Mouse (Mus musculus): Measurements from ENCODE around the gene Galnt2. TPM values are rescaled to one million over a fixed set of nuclear protein-coding genes. Genes with fewer than 3 reads are reported as not detected.

Gene Galnt2
- polyA plus RNA-seq, 1 experiment from 2014 or later = 34.8 TPM

- no peak for DNase-seq (ENCODE audit: low spot score)
- 79% methylated on average over 6 of the region's 6 CpGs for WGBS
- peaks cover 6% of the 10 kb centered on the region for H3K9me3 ChIP-seq
- H3K27ac ChIP-seq (replicated peaks) = no peak overlapping the region
- no peak overlapping the region for H3K4me3 ChIP-seq
- H3K4me1 ChIP-seq = peaks cover 42% of the 10 kb centered on the region
- H3K27me3 ChIP-seq (replicated peaks; ENCODE audit: low read depth, poor library complexity, severe bottlenecking) = no peaks in the 10 kb centered on the region
- peaks cover 30% of the 10 kb centered on the region for H3K36me3 ChIP-seq (replicated peaks)
These were observed 8.2 kb downstream of the Galnt2 start for GRCm38 (mm10) chr8:124239350-124239749.

GRCm38 (mm10) chr8:124240932-124241331, 9.7 kb downstream of the Galnt2 start:
- H3K27me3 ChIP-seq (replicated peaks; ENCODE audit: low read depth, poor library complexity, severe bottlenecking) = no peaks in the 10 kb centered on the region
- no peak overlapping the region for H3K4me3 ChIP-seq
- 89% methylated on average over 8 of the region's 8 CpGs for WGBS
- H3K36me3 ChIP-seq (replicated peaks) = peaks cover 46% of the 10 kb centered on the region
- DNase-seq (ENCODE audit: low spot score) = no peak
- H3K4me1 ChIP-seq = peaks cover 30% of the 10 kb centered on the region
- H3K9me3 ChIP-seq = peaks cover 6% of the 10 kb centered on the region
- no peak overlapping the region for H3K27ac ChIP-seq (replicated peaks)

DNA sequence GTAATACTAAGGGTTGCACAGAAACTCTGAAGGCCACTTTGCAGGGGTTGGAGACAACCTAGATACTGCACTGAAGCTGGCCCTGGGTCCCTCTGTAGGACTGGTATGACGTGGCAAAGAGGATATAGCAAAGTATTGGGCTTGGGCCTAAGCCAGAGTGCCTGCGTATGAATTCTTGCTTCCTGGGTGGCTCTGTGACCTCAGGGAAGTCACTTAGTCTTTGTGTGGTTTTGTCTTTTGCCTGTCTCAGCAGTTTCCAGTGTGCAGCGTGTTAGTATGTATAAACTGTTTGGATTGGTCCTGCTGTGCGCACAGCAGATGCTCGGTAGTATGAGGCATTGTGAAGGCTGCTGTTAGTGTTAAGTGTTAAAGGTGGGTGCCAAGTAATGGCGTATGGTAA, 11.0 kb downstream of the Galnt2 start:
- 94% methylated on average over 6 of the region's 6 CpGs for WGBS
- Histone ChIP-seq H3K4me3 (no peak overlapping the region), H3K9me3 (peaks cover 6% of the 10 kb centered on the region), H3K36me3 (replicated peaks) (peaks cover 51% of the 10 kb centered on the region), H3K27me3 (replicated peaks; ENCODE audit: low read depth, poor library complexity, severe bottlenecking) (no peaks in the 10 kb centered on the region), H3K4me1 (peaks cover 27% of the 10 kb centered on the region), H3K27ac (replicated peaks) (no peak overlapping the region)
- DNase-seq (ENCODE audit: low spot score) = no peak

GRCm38 (mm10) chr8:124242913-124243312, 11.7 kb downstream of the Galnt2 start:
- peaks cover 6% of the 10 kb centered on the region for H3K9me3 ChIP-seq
- 94% methylated on average over 5 of the region's 5 CpGs for WGBS
- peaks cover 27% of the 10 kb centered on the region for H3K4me1 ChIP-seq
- peaks cover 58% of the 10 kb centered on the region for H3K36me3 ChIP-seq (replicated peaks)
- no peak overlapping the region for H3K4me3 ChIP-seq
- no peak for DNase-seq (ENCODE audit: low spot score)
- H3K27ac ChIP-seq (replicated peaks) = no peak overlapping the region
- no peaks in the 10 kb centered on the region for H3K27me3 ChIP-seq (replicated peaks; ENCODE audit: low read depth, poor library complexity, severe bottlenecking)

GRCm38 (mm10) chr8:124247581-124247980, 16.4 kb downstream of the Galnt2 start:
- H3K9me3 ChIP-seq = peaks cover 6% of the 10 kb centered on the region
- H3K4me3 ChIP-seq = no peak overlapping the region
- peaks cover 50% of the 10 kb centered on the region for H3K36me3 ChIP-seq (replicated peaks)
- no peaks in the 10 kb centered on the region for H3K27me3 ChIP-seq (replicated peaks; ENCODE audit: low read depth, poor library complexity, severe bottlenecking)
- 93% methylated on average over 6 of the region's 6 CpGs for WGBS
- DNase-seq (ENCODE audit: low spot score) = no peak
- H3K4me1 ChIP-seq = peaks cover 20% of the 10 kb centered on the region
- H3K27ac ChIP-seq (replicated peaks) = no peak overlapping the region

DNA sequence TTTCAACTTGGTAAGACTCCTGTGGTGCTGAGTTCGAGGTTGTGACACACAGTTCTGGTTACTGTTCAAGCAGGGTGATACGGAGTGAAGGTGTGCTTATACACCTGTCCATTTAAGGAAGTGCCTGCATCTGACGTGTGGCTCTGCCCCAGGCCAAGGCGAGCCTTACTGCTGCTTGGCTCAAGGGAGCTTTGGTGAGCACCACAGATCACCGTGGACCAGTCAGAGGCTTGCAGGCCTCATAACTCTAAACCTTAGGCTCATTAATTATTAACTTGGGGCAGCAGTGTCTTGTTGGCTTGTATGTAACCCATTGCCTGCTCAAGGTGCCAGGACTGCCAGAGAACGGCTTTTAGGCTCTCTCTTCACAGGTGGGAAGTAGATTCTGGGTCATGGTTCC, 17.5 kb downstream of the Galnt2 start:
- H3K27ac ChIP-seq (replicated peaks) = no peak overlapping the region
- peaks cover 24% of the 10 kb centered on the region for H3K4me1 ChIP-seq
- WGBS = 96% methylated on average over 6 of the region's 6 CpGs
- H3K36me3 ChIP-seq (replicated peaks) = peaks cover 39% of the 10 kb centered on the region
- no peak for DNase-seq (ENCODE audit: low spot score)
- H3K4me3 ChIP-seq = no peak overlapping the region
- peaks cover 4% of the 10 kb centered on the region for H3K9me3 ChIP-seq
- no peaks in the 10 kb centered on the region for H3K27me3 ChIP-seq (replicated peaks; ENCODE audit: low read depth, poor library complexity, severe bottlenecking)

GRCm38 (mm10) chr8:124250255-124250654, 19.1 kb downstream of the Galnt2 start:
- peaks cover 24% of the 10 kb centered on the region for H3K4me1 ChIP-seq
- peaks cover 28% of the 10 kb centered on the region for H3K36me3 ChIP-seq (replicated peaks)
- H3K27me3 ChIP-seq (replicated peaks; ENCODE audit: low read depth, poor library complexity, severe bottlenecking) = no peaks in the 10 kb centered on the region
- H3K27ac ChIP-seq (replicated peaks) = peak overlapping the region; percentile 73
- WGBS = 47% methylated on average over 3 of the region's 3 CpGs
- no peak overlapping the region for H3K4me3 ChIP-seq
- no peaks in the 10 kb centered on the region for H3K9me3 ChIP-seq
- no peak for DNase-seq (ENCODE audit: low spot score)

- H3K4me3 ChIP-seq = no peak overlapping the region
- H3K36me3 ChIP-seq (replicated peaks) = peaks cover 26% of the 10 kb centered on the region
- H3K27me3 ChIP-seq (replicated peaks; ENCODE audit: low read depth, poor library complexity, severe bottlenecking) = no peaks in the 10 kb centered on the region
- peak overlapping the region; percentile 73 for H3K27ac ChIP-seq (replicated peaks)
- 34% methylated on average over 4 of the region's 4 CpGs for WGBS
- H3K4me1 ChIP-seq = peaks cover 24% of the 10 kb centered on the region
- peak; percentile 33 for DNase-seq (ENCODE audit: low spot score)
- H3K9me3 ChIP-seq = no peaks in the 10 kb centered on the region
These were observed 19.6 kb downstream of the Galnt2 start for GRCm38 (mm10) chr8:124250785-124251184.

DNA sequence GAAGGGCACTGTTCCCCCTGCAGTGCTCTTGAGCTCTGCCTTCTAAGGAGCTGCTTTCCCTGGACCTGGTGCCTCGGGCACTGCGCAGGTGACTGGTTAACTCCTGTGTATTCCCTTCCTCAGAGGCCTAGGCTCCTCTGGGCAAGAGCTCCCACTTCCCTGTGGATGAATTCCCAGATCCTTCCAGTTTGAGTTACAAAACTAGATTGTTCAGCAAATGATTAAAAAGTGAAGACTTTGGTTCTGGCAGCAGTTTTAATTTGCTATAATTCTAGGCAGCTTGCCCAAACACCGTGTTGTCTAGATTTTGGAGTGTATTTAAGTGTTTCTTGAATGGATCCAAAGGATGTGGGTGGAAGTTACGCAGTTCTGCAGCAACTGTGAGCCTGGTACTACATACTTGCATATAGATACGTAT, 21.4 kb downstream of the Galnt2 start:
- no peaks in the 10 kb centered on the region for H3K9me3 ChIP-seq
- H3K4me3 ChIP-seq = no peak overlapping the region
- DNase-seq (ENCODE audit: low spot score) = no peak
- peaks cover 17% of the 10 kb centered on the region for H3K36me3 ChIP-seq (replicated peaks)
- H3K27me3 ChIP-seq (replicated peaks; ENCODE audit: low read depth, poor library complexity, severe bottlenecking) = no peaks in the 10 kb centered on the region
- 93% methylated on average over 5 of the region's 5 CpGs for WGBS
- peaks cover 34% of the 10 kb centered on the region for H3K4me1 ChIP-seq
- H3K27ac ChIP-seq (replicated peaks) = no peak overlapping the region

DNA sequence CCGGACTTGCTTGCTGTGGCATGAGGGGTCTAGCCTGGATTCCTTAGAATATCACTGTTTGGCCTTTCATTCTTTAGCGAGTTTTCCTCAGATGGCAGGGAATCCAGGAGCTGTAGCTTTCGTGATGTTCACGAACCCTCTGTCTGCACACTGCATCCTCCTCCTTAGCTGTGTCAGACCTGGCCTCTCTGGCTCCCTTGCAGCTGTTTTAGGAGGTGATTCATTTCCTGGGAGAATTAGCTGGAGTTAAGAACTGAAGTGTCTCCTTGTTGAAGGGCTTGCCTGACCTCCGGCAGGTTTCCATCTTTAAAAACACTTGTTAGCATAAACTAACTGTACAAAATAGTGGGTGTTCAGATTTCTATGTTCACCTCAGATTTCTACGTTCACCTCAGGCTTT, 22.7 kb downstream of the Galnt2 start:
- H3K4me1 ChIP-seq = peaks cover 37% of the 10 kb centered on the region
- no peaks in the 10 kb centered on the region for H3K9me3 ChIP-seq
- DNase-seq (ENCODE audit: low spot score) = no peak
- H3K27ac ChIP-seq (replicated peaks) = peak overlapping the region; percentile 11; the same call in 1 of the 2 replicates
- 93% methylated on average over 6 of the region's 6 CpGs for WGBS
- H3K36me3 ChIP-seq (replicated peaks) = peaks cover 12% of the 10 kb centered on the region; the same call in 1 of the 2 replicates
- no peak overlapping the region for H3K4me3 ChIP-seq
- no peaks in the 10 kb centered on the region for H3K27me3 ChIP-seq (replicated peaks; ENCODE audit: low read depth, poor library complexity, severe bottlenecking)

GRCm38 (mm10) chr8:124256841-124257240, 25.6 kb downstream of the Galnt2 start:
- Histone ChIP-seq H3K27ac (replicated peaks) (no peak overlapping the region), H3K9me3 (no peaks in the 10 kb centered on the region), H3K36me3 (replicated peaks) (peaks cover 12% of the 10 kb centered on the region), H3K27me3 (replicated peaks; ENCODE audit: low read depth, poor library complexity, severe bottlenecking) (no peaks in the 10 kb centered on the region), H3K4me3 (no peak overlapping the region), H3K4me1 (peaks cover 38% of the 10 kb centered on the region)
- WGBS = 85% methylated on average over 9 of the region's 9 CpGs
- no peak for DNase-seq (ENCODE audit: low spot score)

- H3K27me3 ChIP-seq (replicated peaks; ENCODE audit: low read depth, poor library complexity, severe bottlenecking) = no peaks in the 10 kb centered on the region
- no peak for DNase-seq (ENCODE audit: low spot score)
- peaks cover 38% of the 10 kb centered on the region for H3K4me1 ChIP-seq
- no peak overlapping the region for H3K4me3 ChIP-seq
- H3K9me3 ChIP-seq = no peaks in the 10 kb centered on the region
- 91% methylated on average over 10 of the region's 10 CpGs for WGBS
- 0 out of 2 replicates have a peak overlapping the region, but pooled peaks have one; percentile 7 for H3K27ac ChIP-seq (replicated peaks)
- H3K36me3 ChIP-seq (replicated peaks) = peaks cover 12% of the 10 kb centered on the region
These were observed 26.2 kb downstream of the Galnt2 start for GRCm38 (mm10) chr8:124257363-124257762.

- no peaks in the 10 kb centered on the region for H3K9me3 ChIP-seq
- H3K4me3 ChIP-seq = no peak overlapping the region
- 87% methylated on average over 4 of the region's 4 CpGs for WGBS
- H3K4me1 ChIP-seq = peaks cover 45% of the 10 kb centered on the region
- no peaks in the 10 kb centered on the region for H3K27me3 ChIP-seq (replicated peaks; ENCODE audit: low read depth, poor library complexity, severe bottlenecking)
- H3K27ac ChIP-seq (replicated peaks) = no peak overlapping the region
- DNase-seq (ENCODE audit: low spot score) = no peak
- peaks cover 12% of the 10 kb centered on the region for H3K36me3 ChIP-seq (replicated peaks)
These were observed 28.0 kb downstream of the Galnt2 start for GRCm38 (mm10) chr8:124259146-124259545.

- Histone ChIP-seq H3K27me3 (replicated peaks; ENCODE audit: low read depth, poor library complexity, severe bottlenecking) (no peaks in the 10 kb centered on the region), H3K9me3 (no peaks in the 10 kb centered on the region), H3K4me1 (peaks cover 52% of the 10 kb centered on the region), H3K4me3 (no peak overlapping the region), H3K27ac (replicated peaks) (no peak overlapping the region), H3K36me3 (replicated peaks) (peaks cover 11% of the 10 kb centered on the region)
- DNase-seq (ENCODE audit: low spot score) = no peak
- 81% methylated on average over 7 of the region's 7 CpGs for WGBS
These were observed 28.7 kb downstream of the Galnt2 start for GRCm38 (mm10) chr8:124259925-124260324.

All from embryonic facial prominence, embryonic 10.5 days (tissue).